Mouse (Mus musculus) embryonic fibroblast, embryonic 13.5 days (primary cell): ENCODE results near the gene Nol3.

Experiments
- CTCF ChIP-seq: IDR thresholded peaks from 2 replicates; pipeline ENCODE4 v1.5.1; 2011; ENCODE audit warnings: mild to moderate bottlenecking, control low read depth, low read length, moderate library complexity, borderline replicate concordance; ENCODE audit not compliant: insufficient read depth
- POLR2A ChIP-seq: IDR thresholded peaks from 2 replicates; pipeline ENCODE4 v1.6.1; 2011; ENCODE audit warnings: low read depth, mild to moderate bottlenecking, control low read depth, low read length, moderate library complexity

- TF ChIP-seq CTCF (no peak), POLR2A (no peak)
Observed at GRCm38 (mm10) chr8:105269075-105269458, 6.9 kb upstream of the Nol3 start.
